Mouse (Mus musculus): ENCODE data around the gene Fcer1g. TPM values are rescaled to one million over a fixed set of nuclear protein-coding genes. Genes with fewer than 3 reads are reported as not detected.
"Not testable (repeated sequence)": the region's sequence is repeated elsewhere in the genome, so short reads cannot be mapped to it uniquely, and the experiment has no call there.

Fcer1g gene
- total and polyA plus RNA-seq, 2 experiments from 2014 or later: 30.6 to 34.6 TPM

GRCm38 (mm10) chr1:171246709-171247452 is 12.7 kb upstream of the Fcer1g start:
- H3K4me1 ChIP-seq (ENCODE audit: insufficient read depth, low read length): peaks cover 20% of the 10 kb centered on the region
- peak overlapping the region; percentile 82 for H3K27ac ChIP-seq
- H3K4me2 ChIP-seq (ENCODE audit: low read depth, low read length): peak overlapping the region; percentile 89
- H3K36me3 ChIP-seq (ENCODE audit: insufficient read depth, low read length): peaks cover 3% of the 10 kb centered on the region; the same call in 1 of the 2 replicates
- H3K9me3 ChIP-seq (ENCODE audit: low read length): no peaks in the 10 kb centered on the region
- under 1% methylated on average over 41 of the region's 41 CpGs for WGBS
- H3K27me3 ChIP-seq (ENCODE audit: insufficient read depth, low read length): no peaks in the 10 kb centered on the region
- peak overlapping the region; percentile 84 for H3K9ac ChIP-seq (replicated peaks; ENCODE audit: low read length)
- peak overlapping the region; percentile 81 for H3K4me3 ChIP-seq (ENCODE audit: low read length)
- DNase-seq (ENCODE audit: low spot score) (peak; percentile 99), ATAC-seq (peak; percentile 95)
- TF ChIP-seq CTCF (IDR thresholded peaks at IDR 0.05; ENCODE audit: low read depth): peak; percentile 91

- DNase-seq (ENCODE audit: low spot score): no peak
- no peak overlapping the region for H3K4me2 ChIP-seq (ENCODE audit: low read depth, low read length)
- 89% methylated on average over 8 of the region's 8 CpGs for WGBS
- no peak overlapping the region for H3K9ac ChIP-seq (replicated peaks; ENCODE audit: low read length)
- H3K4me1 ChIP-seq (ENCODE audit: insufficient read depth, low read length): peaks cover 7% of the 10 kb centered on the region; the same call in 1 of the 2 replicates
- no peak overlapping the region for H3K4me3 ChIP-seq (ENCODE audit: low read length)
- no peak overlapping the region for H3K27ac ChIP-seq
- ATAC-seq: no peak
- TF ChIP-seq CTCF (IDR thresholded peaks at IDR 0.05; ENCODE audit: low read depth): no peak
- H3K9me3 ChIP-seq (ENCODE audit: low read length): no peaks in the 10 kb centered on the region
- H3K36me3 ChIP-seq (ENCODE audit: insufficient read depth, low read length): peaks cover 3% of the 10 kb centered on the region; the same call in 1 of the 2 replicates
- no peaks in the 10 kb centered on the region for H3K27me3 ChIP-seq (ENCODE audit: insufficient read depth, low read length)
Measured at GRCm38 (mm10) chr1:171245353-171245752, 11.2 kb upstream of the Fcer1g start.

GRCm38 (mm10) chr1:171241952-171242351 is 7.8 kb upstream of the Fcer1g start:
- H3K9me3 ChIP-seq (ENCODE audit: low read length); ATAC-seq; H3K27ac ChIP-seq; H3K9ac ChIP-seq (replicated peaks; ENCODE audit: low read length); H3K27me3 ChIP-seq (ENCODE audit: insufficient read depth, low read length); H3K4me2 ChIP-seq (ENCODE audit: low read depth, low read length); H3K4me1 ChIP-seq (ENCODE audit: insufficient read depth, low read length); DNase-seq (ENCODE audit: low spot score); H3K4me3 ChIP-seq (ENCODE audit: low read length): not testable (repeated sequence)
- WGBS: 84% methylated on average over 12 of the region's 12 CpGs
- H3K36me3 ChIP-seq (ENCODE audit: insufficient read depth, low read length): peaks cover 28% of the 10 kb centered on the region

DNA sequence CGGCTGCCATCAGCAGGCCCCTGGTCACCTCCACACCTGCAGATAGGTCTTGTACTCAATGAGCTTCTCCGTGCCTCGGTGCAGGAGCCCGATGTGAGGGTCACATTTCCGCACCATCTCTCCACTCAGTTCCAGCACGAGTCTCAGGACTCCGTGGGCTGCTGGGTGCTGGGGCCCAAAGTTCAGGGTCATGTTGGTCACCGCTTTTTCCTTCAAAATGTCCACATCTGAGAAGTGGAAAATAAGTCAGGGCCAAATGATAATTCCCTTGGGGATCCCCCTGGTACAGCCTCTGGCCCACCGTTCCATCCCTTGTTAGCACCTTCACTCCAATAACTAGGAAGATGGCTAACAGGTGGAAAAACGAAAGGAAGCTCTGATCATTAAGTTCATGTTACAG is 6.7 kb upstream of the Fcer1g start:
- Histone ChIP-seq H3K4me3 (ENCODE audit: low read length) (no peak overlapping the region), H3K36me3 (ENCODE audit: insufficient read depth, low read length) (peaks cover 32% of the 10 kb centered on the region), H3K9me3 (ENCODE audit: low read length) (no peaks in the 10 kb centered on the region), H3K4me1 (ENCODE audit: insufficient read depth, low read length) (0 out of 2 replicates have a peak, but pooled peaks cover under 1% of the 10 kb centered on the region), H3K9ac (replicated peaks; ENCODE audit: low read length) (no peak overlapping the region), H3K27me3 (ENCODE audit: insufficient read depth, low read length) (no peaks in the 10 kb centered on the region), H3K4me2 (ENCODE audit: low read depth, low read length) (no peak overlapping the region), H3K27ac (no peak overlapping the region)
- no peak for TF ChIP-seq CTCF (IDR thresholded peaks at IDR 0.05; ENCODE audit: low read depth)
- no peak for ATAC-seq
- no peak for DNase-seq (ENCODE audit: low spot score)
- 91% methylated on average over 10 of the region's 10 CpGs for WGBS

- DNase-seq (ENCODE audit: low spot score): no peak
- TF ChIP-seq CTCF (IDR thresholded peaks at IDR 0.05; ENCODE audit: low read depth): no peak
- H3K36me3 ChIP-seq (ENCODE audit: insufficient read depth, low read length): peaks cover 40% of the 10 kb centered on the region
- no peaks in the 10 kb centered on the region for H3K27me3 ChIP-seq (ENCODE audit: insufficient read depth, low read length)
- WGBS: 77% methylated on average over 15 of the region's 15 CpGs
- no peak overlapping the region for H3K27ac ChIP-seq
- no peak overlapping the region for H3K4me2 ChIP-seq (ENCODE audit: low read depth, low read length)
- H3K4me1 ChIP-seq (ENCODE audit: insufficient read depth, low read length): no peaks in the 10 kb centered on the region
- H3K9me3 ChIP-seq (ENCODE audit: low read length): no peaks in the 10 kb centered on the region
- H3K4me3 ChIP-seq (ENCODE audit: low read length): no peak overlapping the region
- H3K9ac ChIP-seq (replicated peaks; ENCODE audit: low read length): no peak overlapping the region
- no peak for ATAC-seq
Measured at GRCm38 (mm10) chr1:171239992-171240744, 6.0 kb upstream of the Fcer1g start.

GRCm38 (mm10) chr1:171238463-171238862 is 4.3 kb upstream of the Fcer1g start:
- Histone ChIP-seq H3K27ac (no peak overlapping the region), H3K4me1 (ENCODE audit: insufficient read depth, low read length) (no peaks in the 10 kb centered on the region), H3K9me3 (ENCODE audit: low read length) (no peaks in the 10 kb centered on the region), H3K9ac (replicated peaks; ENCODE audit: low read length) (no peak overlapping the region), H3K27me3 (ENCODE audit: insufficient read depth, low read length) (no peaks in the 10 kb centered on the region), H3K4me3 (ENCODE audit: low read length) (no peak overlapping the region), H3K4me2 (ENCODE audit: low read depth, low read length) (no peak overlapping the region), H3K36me3 (ENCODE audit: insufficient read depth, low read length) (peaks cover 51% of the 10 kb centered on the region)
- ATAC-seq (no peak), DNase-seq (ENCODE audit: low spot score) (peak; percentile 63)
- WGBS: 70% methylated on average over 14 of the region's 14 CpGs
- peak; percentile 82 for TF ChIP-seq CTCF (IDR thresholded peaks at IDR 0.05; ENCODE audit: low read depth)

All from hindbrain, postnatal 0 days (tissue).